Mouse (Mus musculus): Measurements from ENCODE around the gene Mmp17. TPM values are rescaled to one million over a fixed set of nuclear protein-coding genes. Genes with fewer than 3 reads are reported as not detected.
A peak's percentile ranks its signal among the peaks of the same experiment; 100 is the strongest.

Mmp17 gene
- polyA plus RNA-seq (2015; fragmentation: Nextera tagmentation; extraction: Ambion mirVana): 17.9 and 20.2 TPM in 2 replicates

- Histone ChIP-seq H3K4me3 (peak within 1 kb of the TSS; percentile 67), H3K27ac (replicated peaks) (peak within 1 kb of the TSS; percentile 62), H3K4me2 (replicated peaks) (peak within 1 kb of the TSS; percentile 94), H3K9me3 (no peaks in the 10 kb centered on the region), H3K4me1 (peaks cover 47% of the 10 kb centered on the region), H3K27me3 (no peaks in the 10 kb centered on the region), H3K9ac (replicated peaks) (peak within 1 kb of the TSS; percentile 71), H3K36me3 (no peaks in the 10 kb centered on the region)
- under 1% methylated on average over 80 of the region's 80 CpGs for WGBS
- peak; percentile 92 for ATAC-seq (replicated peaks)
Observed at GRCm38 (mm10) chr5:129583761-129584582, at the start of gene Mmp17. Gene Mmp17 (plus strand): TSS chr5:129584169.

GRCm38 (mm10) chr5:129534500-129534899 lies 49.5 kb upstream of the Mmp17 start:
- H3K9me3 ChIP-seq: no peaks in the 10 kb centered on the region
- H3K4me1 ChIP-seq: no peaks in the 10 kb centered on the region
- 55% methylated on average over 2 of the region's 2 CpGs for WGBS
- peaks cover 9% of the 10 kb centered on the region for H3K36me3 ChIP-seq
- no peak overlapping the region for H3K4me2 ChIP-seq (replicated peaks)
- ATAC-seq (replicated peaks): no peak
- peak overlapping the region; percentile 61 for H3K27ac ChIP-seq (replicated peaks)
- no peak overlapping the region for H3K4me3 ChIP-seq
- H3K9ac ChIP-seq (replicated peaks): no peak overlapping the region
- no peaks in the 10 kb centered on the region for H3K27me3 ChIP-seq

GRCm38 (mm10) chr5:129535021-129535420 lies 48.9 kb upstream of the Mmp17 start:
- WGBS: 93% methylated on average over 2 of the region's 2 CpGs
- H3K27ac ChIP-seq (replicated peaks): peak overlapping the region; percentile 61

GRCm38 (mm10) chr5:129535431-129535830 lies 48.5 kb upstream of the Mmp17 start:
- no peak for ATAC-seq (replicated peaks)
- no peak overlapping the region for H3K27ac ChIP-seq (replicated peaks)
- H3K36me3 ChIP-seq: peaks cover 17% of the 10 kb centered on the region
- H3K4me1 ChIP-seq: no peaks in the 10 kb centered on the region
- no peak overlapping the region for H3K4me3 ChIP-seq
- no peak overlapping the region for H3K4me2 ChIP-seq (replicated peaks)
- H3K9ac ChIP-seq (replicated peaks): no peak overlapping the region
- H3K9me3 ChIP-seq: no peaks in the 10 kb centered on the region
- WGBS: 98% methylated on average over 3 of the region's 3 CpGs
- H3K27me3 ChIP-seq: no peaks in the 10 kb centered on the region

More at GRCm38 (mm10) chr5:129535021-129535420, 48.9 kb upstream of the Mmp17 start:
- no peak for ATAC-seq (replicated peaks)
- Histone ChIP-seq H3K4me3 (no peak overlapping the region), H3K4me2 (replicated peaks) (no peak overlapping the region), H3K4me1 (no peaks in the 10 kb centered on the region), H3K36me3 (peaks cover 13% of the 10 kb centered on the region), H3K9ac (replicated peaks) (no peak overlapping the region), H3K9me3 (no peaks in the 10 kb centered on the region), H3K27me3 (no peaks in the 10 kb centered on the region)

GRCm38 (mm10) chr5:129538826-129539225 lies 45.1 kb upstream of the Mmp17 start:
- no peaks in the 10 kb centered on the region for H3K27me3 ChIP-seq
- WGBS: 93% methylated on average over 4 of the region's 4 CpGs
- H3K27ac ChIP-seq (replicated peaks): no peak overlapping the region
- H3K9ac ChIP-seq (replicated peaks): no peak overlapping the region
- H3K4me3 ChIP-seq: no peak overlapping the region
- H3K4me1 ChIP-seq: no peaks in the 10 kb centered on the region
- H3K4me2 ChIP-seq (replicated peaks): no peak overlapping the region
- no peaks in the 10 kb centered on the region for H3K9me3 ChIP-seq
- no peak for ATAC-seq (replicated peaks)
- peaks cover 39% of the 10 kb centered on the region for H3K36me3 ChIP-seq

- no peak for ATAC-seq (replicated peaks)
- H3K36me3 ChIP-seq: peaks cover 65% of the 10 kb centered on the region
- H3K27ac ChIP-seq (replicated peaks): no peak overlapping the region
- 0 out of 2 replicates have a peak, but pooled peaks cover 2% of the 10 kb centered on the region for H3K4me1 ChIP-seq
- 91% methylated on average over 3 of the region's 3 CpGs for WGBS
- no peak overlapping the region for H3K4me2 ChIP-seq (replicated peaks)
- H3K27me3 ChIP-seq: no peaks in the 10 kb centered on the region
- no peak overlapping the region for H3K4me3 ChIP-seq
- H3K9me3 ChIP-seq: no peaks in the 10 kb centered on the region
- no peak overlapping the region for H3K9ac ChIP-seq (replicated peaks)
Observed at GRCm38 (mm10) chr5:129542236-129542635, 41.7 kb upstream of the Mmp17 start.

GRCm38 (mm10) chr5:129545787-129546186 lies 38.2 kb upstream of the Mmp17 start:
- no peak overlapping the region for H3K9ac ChIP-seq (replicated peaks)
- H3K36me3 ChIP-seq: peaks cover 83% of the 10 kb centered on the region
- no peaks in the 10 kb centered on the region for H3K9me3 ChIP-seq
- 0 out of 2 replicates have a peak, but pooled peaks have one; percentile 32 for ATAC-seq (replicated peaks)
- no peaks in the 10 kb centered on the region for H3K27me3 ChIP-seq
- no peak overlapping the region for H3K4me2 ChIP-seq (replicated peaks)
- no peak overlapping the region for H3K4me3 ChIP-seq
- 68% methylated on average over 9 of the region's 9 CpGs for WGBS
- H3K4me1 ChIP-seq: 0 out of 2 replicates have a peak, but pooled peaks cover 2% of the 10 kb centered on the region
- H3K27ac ChIP-seq (replicated peaks): peak overlapping the region; percentile 81

GRCm38 (mm10) chr5:129549716-129550115 lies 34.3 kb upstream of the Mmp17 start:
- Histone ChIP-seq H3K36me3 (peaks cover 87% of the 10 kb centered on the region), H3K9me3 (no peaks in the 10 kb centered on the region), H3K9ac (replicated peaks) (no peak overlapping the region), H3K4me2 (replicated peaks) (no peak overlapping the region), H3K27me3 (no peaks in the 10 kb centered on the region), H3K4me3 (no peak overlapping the region), H3K27ac (replicated peaks) (no peak overlapping the region), H3K4me1 (0 out of 2 replicates have a peak, but pooled peaks cover 2% of the 10 kb centered on the region)
- ATAC-seq (replicated peaks): no peak
- WGBS: 89% methylated on average over 12 of the region's 12 CpGs

GRCm38 (mm10) chr5:129550790-129551189 lies 33.2 kb upstream of the Mmp17 start:
- no peak overlapping the region for H3K4me2 ChIP-seq (replicated peaks)
- no peaks in the 10 kb centered on the region for H3K27me3 ChIP-seq
- no peak overlapping the region for H3K27ac ChIP-seq (replicated peaks)
- no peak overlapping the region for H3K9ac ChIP-seq (replicated peaks)
- ATAC-seq (replicated peaks): no peak
- peaks cover 92% of the 10 kb centered on the region for H3K36me3 ChIP-seq
- 0 out of 2 replicates have a peak, but pooled peaks cover 2% of the 10 kb centered on the region for H3K4me1 ChIP-seq
- no peak overlapping the region for H3K4me3 ChIP-seq
- no peaks in the 10 kb centered on the region for H3K9me3 ChIP-seq
- 96% methylated on average over 6 of the region's 6 CpGs for WGBS

GRCm38 (mm10) chr5:129551991-129552390 lies 32.0 kb upstream of the Mmp17 start:
- no peak overlapping the region for H3K9ac ChIP-seq (replicated peaks)
- no peak overlapping the region for H3K27ac ChIP-seq (replicated peaks)
- H3K4me1 ChIP-seq: no peaks in the 10 kb centered on the region
- WGBS: 86% methylated on average over 2 of the region's 2 CpGs
- no peak for ATAC-seq (replicated peaks)
- H3K9me3 ChIP-seq: no peaks in the 10 kb centered on the region
- no peak overlapping the region for H3K4me3 ChIP-seq
- H3K36me3 ChIP-seq: peaks cover 89% of the 10 kb centered on the region
- no peaks in the 10 kb centered on the region for H3K27me3 ChIP-seq
- no peak overlapping the region for H3K4me2 ChIP-seq (replicated peaks)

- Histone ChIP-seq H3K9me3 (no peaks in the 10 kb centered on the region), H3K4me2 (replicated peaks) (no peak overlapping the region), H3K36me3 (peaks cover 91% of the 10 kb centered on the region), H3K27ac (replicated peaks) (no peak overlapping the region), H3K4me1 (no peaks in the 10 kb centered on the region), H3K27me3 (no peaks in the 10 kb centered on the region), H3K9ac (replicated peaks) (no peak overlapping the region), H3K4me3 (no peak overlapping the region)
- ATAC-seq (replicated peaks): no peak
- 93% methylated on average over 6 of the region's 6 CpGs for WGBS
Observed at GRCm38 (mm10) chr5:129553642-129554041, 30.3 kb upstream of the Mmp17 start.

- Histone ChIP-seq H3K4me2 (replicated peaks) (no peak overlapping the region), H3K4me3 (no peak overlapping the region), H3K36me3 (peaks cover 84% of the 10 kb centered on the region), H3K27me3 (no peaks in the 10 kb centered on the region), H3K9ac (replicated peaks) (no peak overlapping the region), H3K27ac (replicated peaks) (no peak overlapping the region), H3K4me1 (peaks cover 12% of the 10 kb centered on the region), H3K9me3 (no peaks in the 10 kb centered on the region)
- ATAC-seq (replicated peaks): no peak
- WGBS: 77% methylated on average over 5 of the region's 5 CpGs
Observed at GRCm38 (mm10) chr5:129558591-129558990, 25.4 kb upstream of the Mmp17 start.
